Mouse (Mus musculus) megakaryocyte-erythroid progenitor cell, adult 5-6 weeks (primary cell): ENCODE measurements around the gene Opn3. TPM values are rescaled to one million over a fixed set of nuclear protein-coding genes. Genes with fewer than 3 reads are reported as not detected.
A peak's percentile ranks its signal among the peaks of the same experiment; 100 is the strongest.

Experiments
- ATAC-seq: replicated peaks from 2 replicates; pipeline ENCODE4 v1.8.0; 2016; ENCODE audit warnings: mild to moderate bottlenecking, inconsistent platforms; ENCODE audit not compliant: severe bottlenecking, poor library complexity, low FRiP score, low TSS enrichment
- total RNA-seq, 2 experiments: library from RNA; stranded (forward) in 1 of 2; stranded (reverse) in 1 of 2; fragments of 200-1000, 215-1000 nt in 1 of 2; fragments of >200 nt in 1 of 2; fragmentation: Nextera tagmentation in 1 of 2; gene quantifications; 2 replicates each; pipeline ENCODE4 v1.2.3; 2014 to 2017

Gene Opn3
- total RNA-seq, 2 experiments from 2014 or later: 0.23 to 0.72 TPM

DNA sequence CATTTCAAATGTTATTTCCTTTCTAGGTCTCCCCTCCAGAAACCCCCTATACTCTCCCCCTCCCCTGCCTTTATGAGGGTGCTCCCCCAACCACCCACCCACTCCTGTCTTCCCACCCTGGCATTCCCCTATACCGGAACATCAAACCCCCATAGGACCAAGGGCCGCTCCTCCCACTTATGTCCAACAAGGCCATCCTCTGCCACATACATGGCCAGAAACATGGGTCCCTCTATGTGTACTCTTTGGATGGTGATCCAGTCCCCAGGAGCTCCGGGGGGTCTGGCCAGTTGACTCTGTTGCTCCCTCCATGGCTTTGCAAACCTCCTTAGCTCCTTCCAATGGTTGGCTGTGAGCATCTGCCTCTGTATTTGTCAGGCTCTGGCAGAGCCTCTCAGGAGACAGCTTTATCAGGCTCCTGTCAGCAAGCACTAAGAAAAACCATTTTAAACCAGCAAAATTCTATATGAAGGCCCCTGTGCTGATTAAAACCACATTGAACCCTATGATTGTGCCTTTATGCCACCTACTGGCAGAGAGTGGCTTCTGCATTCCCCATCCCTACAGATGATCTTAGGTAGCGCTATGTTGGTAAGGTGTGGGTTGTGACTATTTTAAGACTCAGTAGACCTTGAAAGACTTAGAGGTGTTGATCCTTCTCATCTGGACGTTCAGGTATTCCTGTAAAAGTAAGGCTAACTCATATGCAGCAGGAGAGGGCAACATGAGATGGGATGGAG lies 23.7 kb downstream of the Opn3 start:
- peak; percentile 93 for ATAC-seq

DNA sequence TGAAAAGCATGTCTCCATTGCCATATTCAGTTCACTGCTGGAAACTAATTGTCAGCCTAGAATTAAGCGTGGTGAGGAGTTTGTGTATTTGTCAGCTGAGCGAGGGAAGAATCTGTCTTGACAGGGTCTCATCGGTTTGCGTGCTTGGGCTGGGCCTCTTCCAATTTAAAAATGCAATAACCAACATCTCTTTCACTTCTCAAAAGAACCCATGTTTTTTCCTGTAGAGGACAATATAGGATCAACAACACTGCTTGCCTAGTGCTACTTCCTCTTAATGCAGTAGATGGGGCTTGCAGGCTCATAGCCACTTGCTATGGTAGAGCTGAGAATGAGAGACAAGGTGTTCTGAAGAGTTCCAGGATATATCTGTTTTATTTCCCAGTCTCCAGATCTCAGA lies 32.7 kb downstream of the Opn3 start:
- ATAC-seq: no peak

DNA sequence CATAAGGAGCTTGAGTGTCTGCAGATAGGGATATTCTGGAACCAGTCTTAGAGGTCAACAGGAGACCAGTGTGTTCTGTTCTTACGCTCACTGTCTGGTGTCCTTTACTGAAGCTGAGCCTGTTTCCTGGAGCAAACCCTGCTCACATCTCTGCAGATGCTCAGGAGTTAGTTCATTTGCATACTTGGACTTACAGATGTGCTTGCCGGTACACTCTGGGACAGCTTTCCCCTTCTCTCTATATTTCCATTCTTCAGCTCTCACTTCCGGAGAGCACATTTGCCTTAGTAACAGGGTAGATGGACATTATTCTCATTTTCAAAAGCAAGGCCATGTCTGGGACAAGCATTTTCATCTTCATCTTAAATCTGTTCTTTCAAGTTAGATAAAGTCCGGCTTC lies 44.0 kb downstream of the Opn3 start:
- no peak for ATAC-seq

DNA sequence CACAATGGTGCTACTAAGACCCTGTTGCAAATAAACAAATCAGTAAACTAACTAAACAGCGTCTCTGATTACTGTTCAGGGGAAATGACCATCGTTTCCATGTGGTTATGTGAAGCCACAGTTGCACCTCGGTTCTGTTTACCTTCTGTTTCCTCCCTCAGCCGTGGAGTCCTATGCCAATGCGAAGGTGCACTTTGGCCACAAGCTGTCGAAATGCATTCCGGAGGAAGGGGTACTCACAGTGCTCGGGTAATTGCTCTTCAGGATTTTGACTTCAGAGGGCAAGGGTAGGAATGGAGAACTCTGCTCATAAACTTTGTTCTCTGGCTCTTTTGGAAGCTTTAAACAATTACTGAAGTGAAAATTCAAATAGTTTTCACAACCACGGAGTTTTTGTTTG lies 45.6 kb downstream of the Opn3 start:
- no peak for ATAC-seq

DNA sequence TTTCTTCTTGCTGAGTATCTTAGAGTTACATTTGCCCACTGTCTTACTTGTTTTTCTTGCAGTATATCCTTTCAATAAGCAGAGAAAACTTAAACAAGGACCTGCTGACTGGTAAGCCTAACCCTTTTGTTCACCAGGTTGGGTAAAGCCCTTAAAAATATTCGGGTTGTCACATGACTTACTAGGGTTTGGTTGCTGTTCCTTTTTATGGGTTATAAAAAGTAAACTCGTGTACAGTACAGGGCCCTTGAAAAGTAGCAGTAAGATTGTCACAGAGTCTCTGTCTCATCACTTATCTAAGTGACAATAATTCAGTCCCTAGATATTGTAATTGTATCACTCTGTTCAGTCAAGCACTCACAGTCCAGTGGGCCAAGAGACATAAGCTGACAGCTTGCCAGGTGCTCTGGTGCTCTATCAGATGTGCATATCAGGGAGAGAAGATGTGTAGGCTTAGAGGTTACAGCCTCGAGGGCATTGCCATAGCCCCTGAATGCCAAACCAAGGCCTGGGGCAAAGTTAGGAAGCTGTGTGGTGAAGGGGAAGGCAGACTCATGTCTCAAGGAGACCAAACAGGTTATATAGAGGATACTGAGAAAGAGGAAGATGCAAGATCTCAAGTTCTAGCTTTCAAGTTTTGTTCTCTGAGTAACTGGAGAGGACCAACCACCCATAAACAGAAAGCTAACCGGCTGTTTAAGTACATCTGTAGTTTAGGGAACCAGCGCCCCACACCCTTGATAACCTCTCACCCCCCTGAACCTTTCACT lies 48.9 kb downstream of the Opn3 start:
- peak; percentile 36; the same call in 1 of the 2 replicates for ATAC-seq

DNA sequence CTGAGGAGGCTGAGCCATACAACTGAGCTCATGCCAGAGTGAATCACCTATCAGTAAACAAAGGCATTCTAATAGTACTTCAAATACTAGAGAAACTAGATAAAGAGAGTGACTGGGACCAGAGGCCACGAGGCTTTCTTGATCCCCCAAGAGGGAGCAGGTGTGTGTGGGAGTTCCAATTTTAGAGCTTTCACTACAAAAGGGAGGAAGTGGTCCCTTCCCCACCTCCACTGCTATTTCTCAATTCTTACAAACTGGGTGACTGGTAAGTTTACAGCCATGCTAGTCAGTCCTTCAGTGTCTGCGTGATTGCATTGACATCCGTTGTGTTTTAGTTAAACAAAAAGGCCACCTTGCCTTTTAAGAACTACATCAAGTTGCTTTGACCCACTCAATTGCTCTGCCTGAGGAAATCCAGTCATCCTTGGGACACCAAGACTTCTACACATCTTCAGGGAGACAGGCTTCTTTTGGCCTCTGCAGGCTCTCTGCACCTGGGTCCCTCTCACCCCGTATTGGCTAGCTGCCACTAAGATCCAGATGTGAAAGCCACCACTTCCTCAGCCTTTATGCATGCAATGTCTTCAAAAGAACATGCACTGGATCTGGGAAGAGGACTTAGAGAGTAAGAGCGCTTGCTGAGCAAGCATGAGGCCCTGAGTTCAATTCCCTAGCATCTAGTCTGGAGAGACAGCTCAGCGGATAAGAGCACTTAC lies 52.0 kb downstream of the Opn3 start:
- ATAC-seq: 0 out of 2 replicates have a peak, but pooled peaks have one; percentile 27

DNA sequence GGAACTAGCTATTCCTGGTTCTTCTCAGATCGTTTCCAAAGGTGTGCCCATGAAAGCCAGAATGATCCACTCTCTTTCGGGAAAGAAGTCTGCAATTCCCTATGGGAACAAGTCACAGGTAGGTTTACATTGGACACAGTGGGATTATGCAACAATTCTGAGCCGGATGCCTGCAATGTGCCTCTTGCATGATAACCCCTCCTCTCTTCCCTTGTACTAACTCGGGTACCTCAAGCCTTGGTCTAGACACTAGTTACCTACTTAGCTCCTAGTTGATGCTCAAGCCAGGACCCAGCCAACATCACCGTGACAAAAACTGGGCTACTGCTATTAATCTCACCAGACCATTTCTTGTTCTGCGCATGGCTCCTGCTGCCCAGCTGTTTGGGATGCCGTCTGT lies 53.5 kb downstream of the Opn3 start:
- ATAC-seq: no peak

DNA sequence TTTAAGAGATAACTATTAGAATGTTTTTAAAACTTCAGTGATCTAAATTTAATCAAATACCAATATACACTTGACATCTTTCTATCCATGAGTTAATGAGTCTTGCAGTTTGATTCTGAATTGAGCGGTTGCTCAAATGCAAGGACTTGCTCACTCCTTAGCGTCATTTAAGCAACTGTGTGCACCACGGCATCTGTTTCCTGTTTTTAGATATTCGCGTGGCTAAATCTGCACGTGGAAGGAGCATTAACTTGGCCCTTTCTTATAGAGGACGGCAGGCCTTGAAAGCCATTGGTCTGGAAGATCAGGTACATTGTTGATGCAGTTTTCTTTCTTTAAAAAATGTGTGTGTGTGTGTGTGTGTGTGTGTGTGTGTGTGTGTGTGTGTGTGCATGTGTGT lies 54.9 kb downstream of the Opn3 start:
- ATAC-seq: no peak

DNA sequence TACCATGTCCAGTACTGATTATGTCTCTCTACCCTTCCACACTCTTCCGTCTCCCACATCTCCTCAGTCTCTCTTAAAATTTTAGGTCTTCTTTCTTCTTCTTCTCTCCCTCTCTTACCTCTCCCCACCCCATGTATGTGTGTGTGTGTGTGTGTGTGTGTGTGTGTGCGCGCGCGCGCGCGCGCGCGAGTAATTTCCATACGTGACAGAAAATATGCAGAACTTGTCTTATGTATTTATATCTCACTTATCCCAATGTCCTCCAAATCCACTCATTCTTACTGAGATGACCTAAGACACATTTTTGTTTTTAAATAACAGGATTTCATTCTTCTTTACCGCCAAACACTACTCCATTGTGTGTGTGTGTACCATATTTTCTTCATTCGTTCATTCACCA lies 60.1 kb downstream of the Opn3 start:
- ATAC-seq: no peak

DNA sequence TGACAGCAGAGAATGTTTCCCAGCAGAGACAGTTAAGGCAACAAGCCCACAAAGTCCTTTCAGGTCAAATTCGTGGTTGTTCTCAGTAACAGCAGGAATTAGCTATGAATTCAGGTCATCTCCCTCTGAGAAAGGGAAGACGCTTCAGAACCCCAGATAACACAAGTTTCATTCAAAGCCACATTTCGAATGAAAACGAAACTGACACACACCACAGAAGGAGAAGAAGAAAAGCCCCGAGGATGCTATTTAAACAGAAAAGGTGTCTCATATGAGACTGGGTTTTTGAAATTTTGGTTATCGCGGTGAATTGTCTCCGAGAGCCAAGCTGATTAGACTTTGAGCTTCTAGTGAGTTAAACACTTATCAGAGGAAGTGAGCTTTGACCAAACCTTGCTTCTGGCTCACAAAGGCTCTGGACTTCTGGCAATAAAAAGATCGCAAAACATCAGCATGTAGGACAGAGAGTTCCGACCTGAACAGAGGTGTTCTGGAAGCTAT lies 60.8 kb downstream of the Opn3 start:
- peak; percentile 64 for ATAC-seq

DNA sequence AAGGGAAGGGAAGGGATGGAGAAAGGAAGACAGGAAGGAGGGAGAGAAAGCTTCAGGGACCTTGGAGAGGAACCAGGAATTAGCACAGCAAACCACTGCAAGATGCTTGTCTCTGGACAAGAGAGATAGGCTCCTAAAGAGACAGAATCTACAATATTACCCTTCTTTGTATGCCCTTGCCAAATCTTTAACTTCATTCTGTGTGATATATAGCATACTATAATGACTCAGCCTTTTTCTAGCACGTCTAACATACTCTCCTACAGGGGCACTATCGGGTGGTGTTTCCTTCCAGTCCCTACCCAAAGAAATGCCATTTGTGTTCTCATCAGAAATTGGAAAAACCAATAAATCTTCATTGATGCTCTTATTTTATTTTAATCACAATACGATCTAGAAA lies 61.5 kb downstream of the Opn3 start:
- ATAC-seq: peak; percentile 63; the same call in 1 of the 2 replicates

DNA sequence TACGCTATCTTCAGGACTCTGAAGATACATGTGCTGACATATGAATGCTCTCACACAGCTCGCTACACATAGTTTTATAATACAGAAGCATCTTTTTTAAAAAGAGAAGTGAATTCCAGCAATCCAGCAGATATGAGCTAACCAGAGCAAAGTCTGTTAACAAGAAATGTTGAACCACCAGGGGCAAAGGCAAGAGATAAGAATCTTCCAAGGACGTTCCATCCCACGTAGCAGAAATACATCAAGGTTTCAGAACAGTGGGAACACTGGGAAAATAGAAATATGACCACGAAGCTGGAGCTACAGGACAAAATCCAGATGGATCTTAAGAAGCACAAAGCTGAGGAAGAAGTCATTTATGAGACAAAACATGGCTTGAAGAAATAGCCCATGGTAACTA lies 62.2 kb downstream of the Opn3 start:
- ATAC-seq: no peak

DNA sequence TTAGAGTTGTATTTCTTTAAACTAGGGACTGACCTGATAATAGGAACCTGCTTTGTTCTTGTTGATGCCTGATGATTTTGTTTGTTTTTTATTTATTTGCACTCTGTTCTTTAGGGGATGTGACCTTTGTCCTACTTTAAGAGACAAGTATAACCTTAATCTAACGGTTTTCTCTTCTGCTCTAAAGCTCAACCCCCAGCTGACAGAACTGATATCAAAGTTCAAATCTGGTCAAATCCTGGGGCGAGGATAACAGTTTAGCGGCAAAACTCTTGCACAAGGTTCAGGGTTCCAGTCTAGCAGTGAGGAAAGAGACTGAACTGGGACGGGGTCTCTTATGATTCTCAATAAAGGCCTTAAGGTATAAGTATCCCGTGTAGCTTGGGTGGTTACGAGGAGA lies 63.3 kb downstream of the Opn3 start:
- no peak for ATAC-seq

DNA sequence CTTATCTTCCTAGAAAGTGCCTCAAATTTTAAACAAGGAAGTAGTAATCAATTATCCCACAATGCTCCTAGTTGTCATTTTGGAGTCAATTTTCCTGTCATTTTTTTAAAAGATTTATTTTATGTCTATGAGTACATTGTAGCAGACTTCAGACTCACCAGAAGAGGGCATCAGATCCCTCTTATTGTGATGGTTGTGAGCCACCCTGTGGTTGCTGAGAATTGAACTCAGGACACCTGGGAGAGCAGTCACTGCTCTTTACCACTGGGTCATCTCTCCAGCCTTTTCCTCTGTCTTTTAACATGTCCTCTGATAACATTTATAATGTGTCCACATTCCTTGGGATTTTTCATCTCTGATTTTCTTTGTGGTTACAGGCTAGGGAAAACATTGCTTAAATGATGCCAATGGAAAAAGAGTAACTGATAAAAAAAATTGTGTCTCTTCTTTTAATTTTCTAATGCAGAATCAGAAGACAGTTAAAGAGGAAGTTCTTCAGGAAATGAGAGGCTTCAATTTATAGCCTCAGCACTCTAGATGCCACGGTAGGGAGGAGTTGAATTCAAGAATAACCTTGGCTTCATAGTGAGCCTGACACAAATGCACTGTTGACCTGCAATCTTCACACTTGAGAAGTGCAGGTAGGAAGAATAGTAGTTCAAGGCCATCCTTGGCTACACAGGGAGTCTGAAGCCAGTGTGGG lies 66.4 kb downstream of the Opn3 start:
- peak; percentile 58; the same call in 1 of the 2 replicates for ATAC-seq

DNA sequence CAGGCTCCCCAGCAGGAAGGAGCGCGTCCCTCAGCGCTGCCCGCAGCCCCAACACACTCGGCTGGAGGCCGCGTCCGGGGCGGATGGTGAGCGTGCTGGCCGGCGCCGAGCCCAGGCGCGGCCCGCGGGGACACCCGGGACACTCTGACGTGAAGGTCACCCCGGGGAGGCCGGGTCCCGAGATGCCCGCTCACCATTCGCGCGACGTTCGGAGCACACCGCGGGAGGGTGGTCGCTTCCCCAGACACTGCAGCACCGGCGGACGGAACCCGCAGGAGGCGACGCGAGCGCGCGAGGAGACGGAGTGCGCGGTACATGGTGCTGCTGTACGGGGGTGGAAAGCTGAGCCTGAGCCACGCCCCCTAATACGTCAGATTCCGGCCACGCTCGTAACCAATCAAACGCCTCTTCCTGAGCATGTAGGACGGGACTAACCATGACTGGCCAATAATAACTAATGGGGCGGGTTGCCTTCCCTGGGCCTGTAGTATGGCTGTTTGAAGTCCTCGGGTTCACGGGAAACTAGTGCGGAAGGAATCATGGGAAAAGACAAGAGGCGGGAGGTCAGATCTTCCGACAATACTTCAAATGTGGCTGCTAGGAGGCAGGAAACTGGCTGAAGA lies 67.2 kb downstream of the Opn3 start, which contains the start of gene Fh1:
Fh1 (minus strand) TSS at position 379 of the 623 bp plus-strand sequence.
- ATAC-seq: peak; percentile 99

DNA sequence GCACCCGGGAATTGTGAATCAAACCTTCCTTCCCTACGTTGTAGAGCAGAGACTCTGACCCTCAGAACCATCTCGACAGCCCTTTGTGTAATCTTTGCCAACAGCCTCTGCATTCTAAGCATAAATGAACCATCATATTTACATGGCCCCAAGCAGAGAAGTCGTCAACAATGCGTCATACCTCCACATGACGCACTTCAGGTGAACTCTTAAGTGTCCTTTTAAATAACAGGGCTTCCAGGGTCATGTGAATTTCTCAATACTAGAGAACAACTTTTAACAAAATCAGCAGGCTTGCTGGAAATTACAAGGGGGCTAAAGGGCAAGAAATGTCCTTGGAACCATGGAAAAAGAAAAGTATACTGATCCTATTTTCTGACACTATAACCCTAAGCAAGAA lies 68.9 kb downstream of the Opn3 start:
- ATAC-seq: no peak

DNA sequence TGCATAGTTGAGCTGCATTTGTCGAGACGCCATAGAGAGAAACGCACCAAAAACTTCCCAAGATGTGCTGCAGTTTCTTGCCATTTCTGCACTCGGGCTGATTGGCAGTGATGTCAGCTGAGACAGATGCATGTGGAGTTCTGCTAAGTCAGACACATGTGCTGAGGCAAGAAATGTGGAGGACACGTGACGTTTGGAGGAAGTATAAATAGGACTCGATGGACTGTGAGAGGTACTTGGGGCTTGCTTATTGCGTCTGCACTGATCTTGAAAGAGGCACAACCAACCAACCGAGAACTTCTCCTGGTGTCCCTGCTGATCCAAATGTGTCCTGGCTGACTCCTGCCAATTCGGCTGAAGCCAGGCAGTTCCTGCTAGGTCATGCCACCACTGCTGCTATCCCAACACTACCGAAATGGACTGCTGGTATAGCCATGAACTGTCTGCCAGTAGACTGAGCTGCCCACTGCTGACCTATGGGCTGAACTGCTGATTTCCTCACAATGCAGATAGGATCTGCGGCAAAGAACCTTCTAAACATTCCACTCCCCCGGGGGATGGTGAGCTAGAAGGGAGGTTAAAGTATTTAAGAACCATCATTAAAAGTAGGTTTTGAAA lies 72.7 kb downstream of the Opn3 start, which contains the start of gene Kmo:
Kmo (plus strand) TSS at position 568 of the 618 bp plus-strand sequence.
- no peak for ATAC-seq

DNA sequence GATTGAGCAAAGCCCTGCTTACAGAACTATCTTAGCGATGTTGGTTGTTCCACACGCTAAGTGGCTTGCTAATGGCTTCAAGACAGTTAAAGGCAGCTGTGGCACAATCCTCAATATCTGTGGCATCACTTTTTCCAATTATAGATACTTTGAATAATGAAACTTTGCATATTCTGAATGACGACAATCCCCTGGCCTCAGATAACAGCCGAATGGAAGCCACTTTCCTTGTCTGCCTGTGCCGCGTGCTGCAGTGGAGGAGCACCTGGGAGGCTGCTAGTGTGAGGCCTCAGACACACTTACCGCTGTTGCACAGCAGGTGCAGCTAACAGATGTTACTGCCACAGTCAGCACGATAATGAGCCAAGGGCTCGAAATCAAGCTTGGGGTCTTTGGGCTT lies 77.6 kb downstream of the Opn3 start:
- no peak for ATAC-seq
